Mouse (Mus musculus) c-Kit-positive CD71-positive TER-119-positive erythroid progenitor cells, embryonic 14.5 days (primary cell): ENCODE measurements at regions not wholly inside any gene's neighbourhood (a gene's known extent, or its start where the extent isn't known, plus 50 kb on each side); places are given as distances from the start of the nearest gene placed in this dataset.

ENCODE experiments used
- DNase-seq: peaks from one replicate; pipeline ENCODE4 v3.0.0-alpha.2; 2013; ENCODE audit warnings: low spot score

- DNase-seq = no peak
These were observed 135.6 kb downstream of the 2410131K14Rik start for GRCm38 (mm10) chr5:118380422-118381293.

DNA sequence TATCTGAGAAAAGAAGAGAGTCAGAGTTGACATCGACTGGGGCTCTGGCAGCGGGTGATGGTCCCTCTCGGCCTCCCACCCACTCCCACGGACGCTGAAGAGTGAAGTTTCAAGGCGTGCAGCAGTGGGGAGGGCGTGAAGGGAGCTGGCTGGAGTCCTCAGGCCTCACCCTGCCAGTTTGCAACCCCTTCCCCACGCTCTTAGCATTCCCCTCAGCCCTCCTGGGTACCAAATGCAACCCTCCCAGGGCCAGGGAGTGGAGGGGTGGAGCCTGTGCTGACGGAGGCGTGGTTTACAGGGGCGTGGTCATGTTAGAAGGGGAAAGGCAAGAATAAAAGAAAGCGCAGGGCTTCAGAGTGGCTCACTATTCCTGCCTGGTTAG is 136.3 kb downstream of the 2410131K14Rik start:
- DNase-seq = peak; percentile 55

DNA sequence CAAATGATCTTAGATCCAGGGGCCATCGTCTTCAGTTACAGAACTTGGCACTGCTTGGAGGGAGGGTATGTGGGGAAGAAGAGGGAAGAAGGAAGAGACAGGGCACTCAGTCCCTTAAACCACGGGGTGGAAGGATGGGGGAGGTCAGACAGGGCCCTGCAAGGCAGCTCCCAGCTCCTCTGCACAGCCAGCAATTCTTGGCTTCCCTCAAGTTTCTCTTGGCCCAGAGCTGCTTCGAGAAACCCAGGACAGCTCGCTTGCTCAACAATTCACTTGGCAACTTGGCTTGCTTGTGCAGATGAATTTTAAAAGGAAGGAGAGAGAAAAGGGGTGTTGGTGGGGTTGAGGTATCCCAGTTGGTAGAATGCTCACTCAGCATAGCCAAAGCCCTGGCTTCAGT is 141.1 kb downstream of the 2410131K14Rik start:
- DNase-seq = no peak

DNA sequence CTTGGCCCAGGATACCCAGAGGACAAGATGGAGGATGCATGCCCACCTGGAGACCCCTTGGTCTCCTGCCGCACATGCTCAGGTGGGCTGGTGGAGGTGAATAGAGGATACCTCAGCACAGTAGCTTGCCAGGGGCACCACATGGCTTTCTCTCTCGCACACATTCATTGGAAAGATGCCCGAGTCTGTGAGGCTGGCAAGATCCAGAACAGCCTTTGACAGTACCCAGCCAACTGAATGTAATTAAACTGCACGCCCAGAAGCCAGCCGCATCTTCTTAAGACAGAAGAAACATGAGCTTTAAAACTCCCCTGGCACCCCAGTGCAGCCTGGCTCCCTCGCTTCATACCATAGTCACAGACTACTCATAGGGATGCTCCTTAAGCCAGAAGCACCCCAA is 143.4 kb downstream of the 2410131K14Rik start:
- DNase-seq = no peak

DNA sequence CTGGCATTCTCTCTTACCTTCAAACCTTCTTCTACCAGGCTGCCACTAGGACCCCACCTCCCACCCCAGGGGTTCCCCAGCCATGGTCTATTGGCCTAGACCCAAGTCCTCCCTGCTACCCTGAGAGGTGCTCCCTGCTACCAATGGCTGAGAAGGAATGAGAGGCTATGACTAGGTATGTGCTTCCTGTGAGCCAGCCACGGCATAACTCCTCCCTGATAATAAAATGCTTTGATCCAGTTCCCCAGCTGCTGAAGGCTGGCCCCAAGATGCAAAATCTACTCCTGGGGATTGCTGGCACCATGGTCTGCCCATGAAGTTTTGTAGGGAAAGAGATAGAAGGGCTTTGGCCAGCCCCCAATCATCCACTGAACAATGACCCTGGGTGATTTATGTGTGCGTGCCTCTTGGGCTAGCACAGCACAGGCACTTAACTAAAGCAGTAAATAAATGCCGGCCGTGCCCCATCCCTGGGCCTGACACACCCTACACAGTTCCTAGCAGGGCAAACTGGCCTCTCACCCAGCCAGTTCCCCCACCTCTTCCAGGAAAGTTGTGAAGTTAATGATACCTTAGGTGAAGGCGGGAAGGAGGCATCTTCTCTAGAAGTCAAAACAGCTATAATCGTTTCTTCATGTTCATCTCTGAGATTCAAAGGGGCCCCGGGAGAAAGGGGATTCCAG is 145.8 kb downstream of the 2410131K14Rik start:
- no peak for DNase-seq

GRCm38 (mm10) chr5:118392932-118393487 is 148.0 kb downstream of the 2410131K14Rik start:
- no peak for DNase-seq

GRCm38 (mm10) chr5:118394051-118394450 is 149.0 kb downstream of the 2410131K14Rik start:
- peak; percentile 30 for DNase-seq

DNA sequence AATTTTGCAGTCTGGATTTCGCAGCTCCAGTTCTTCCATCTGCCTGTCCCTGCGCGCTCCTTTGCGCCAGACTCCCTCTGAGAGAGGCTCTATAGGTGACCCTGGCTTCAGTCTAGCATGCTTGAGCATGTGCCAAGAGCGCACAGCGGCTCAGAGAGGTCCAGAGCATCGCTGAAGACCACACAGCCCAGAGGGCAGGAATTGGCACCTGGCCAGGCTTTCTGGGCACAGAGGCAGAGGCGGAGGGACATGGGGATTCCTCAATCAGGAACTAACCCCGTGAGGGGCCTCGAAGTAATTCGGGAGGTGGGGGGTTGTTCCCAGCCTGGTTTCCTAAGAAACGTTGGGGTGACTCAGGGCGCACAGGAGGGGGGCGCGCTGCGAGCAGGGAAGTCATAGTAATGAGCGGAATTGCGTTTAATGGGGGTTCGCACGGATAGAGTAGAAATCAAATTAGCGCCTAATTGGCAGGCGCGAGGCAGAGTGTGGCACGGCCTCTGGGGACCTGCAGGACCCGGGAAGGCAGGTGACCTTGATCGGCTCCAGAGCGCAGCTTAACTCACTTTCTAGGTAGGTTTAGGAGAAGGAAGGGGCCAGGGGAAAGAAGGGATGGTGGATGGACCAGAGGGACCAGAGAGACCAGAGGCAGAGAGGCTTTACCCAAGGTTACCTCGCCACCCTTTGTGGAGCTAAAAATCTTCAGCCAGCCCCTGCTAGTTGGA is 151.1 kb downstream of the 2410131K14Rik start:
- no peak for DNase-seq

DNA sequence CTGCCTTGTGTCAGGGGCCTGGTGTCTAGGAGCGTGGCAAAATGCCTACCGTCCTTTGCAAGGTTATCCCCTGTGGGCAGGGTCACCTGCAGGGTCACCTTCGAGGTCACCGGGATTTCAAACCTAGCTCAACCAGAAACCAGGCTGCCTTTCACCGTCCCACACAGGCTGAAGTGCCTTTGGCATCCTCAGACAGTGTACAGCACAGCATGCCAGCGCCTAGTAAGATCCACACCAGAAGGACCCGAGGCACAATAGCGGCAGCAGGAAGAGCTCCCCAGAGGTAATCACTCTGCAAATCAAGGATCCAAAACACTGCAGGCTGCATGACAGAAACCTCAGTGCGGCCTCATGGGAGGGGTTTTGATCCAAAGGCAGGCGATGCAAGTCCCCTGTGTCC is 155.9 kb downstream of the 2410131K14Rik start:
- DNase-seq = no peak

DNA sequence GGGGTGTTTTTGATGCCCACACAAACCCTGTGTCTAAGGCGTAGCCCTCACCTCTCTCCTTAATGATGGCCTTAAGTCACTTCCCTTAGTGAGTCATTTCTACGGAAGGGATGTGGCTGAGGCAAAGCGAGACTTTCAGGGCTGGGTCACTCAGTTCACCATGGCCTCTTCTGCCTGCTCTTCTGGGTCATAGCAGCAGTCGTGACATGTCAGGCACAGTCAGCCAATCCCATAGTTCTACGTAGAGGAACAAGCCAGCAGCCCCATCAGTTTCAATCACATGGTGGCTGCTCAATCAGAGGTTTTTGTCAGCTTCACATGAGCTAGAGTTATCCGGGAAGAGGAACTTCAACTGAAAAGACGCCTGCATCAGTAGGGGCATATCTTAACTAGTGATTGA is 156.1 kb upstream of the Med13l start:
- DNase-seq = no peak

GRCm38 (mm10) chr5:118405421-118405820 is 155.1 kb upstream of the Med13l start:
- no peak for DNase-seq

DNA sequence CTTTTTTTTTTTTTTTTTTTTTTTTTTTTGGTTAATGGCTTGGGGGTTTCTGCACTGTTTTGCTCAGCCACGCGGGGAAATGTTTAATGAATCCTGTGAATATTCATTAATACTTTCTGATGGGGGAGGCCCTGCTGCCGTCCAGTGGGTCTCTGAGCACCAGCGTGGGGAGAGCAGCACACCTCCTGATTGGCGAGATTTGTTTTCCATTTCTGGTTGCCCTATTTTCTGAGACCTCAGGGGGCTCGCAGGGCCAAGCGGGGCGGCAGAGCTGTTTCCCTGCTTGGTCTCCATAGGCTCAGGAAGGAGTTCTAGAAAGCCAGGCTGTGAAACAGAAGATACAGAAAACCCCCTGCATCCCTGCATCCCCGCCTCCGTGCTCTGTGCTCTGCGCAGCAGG is 153.0 kb upstream of the Med13l start:
- no peak for DNase-seq

GRCm38 (mm10) chr5:118407973-118408372 is 152.5 kb upstream of the Med13l start:
- DNase-seq = no peak

GRCm38 (mm10) chr5:118408826-118409225 is 151.7 kb upstream of the Med13l start:
- no peak for DNase-seq

GRCm38 (mm10) chr5:118413428-118414282 is 146.8 kb upstream of the Med13l start:
- peak; percentile 62 for DNase-seq

DNA sequence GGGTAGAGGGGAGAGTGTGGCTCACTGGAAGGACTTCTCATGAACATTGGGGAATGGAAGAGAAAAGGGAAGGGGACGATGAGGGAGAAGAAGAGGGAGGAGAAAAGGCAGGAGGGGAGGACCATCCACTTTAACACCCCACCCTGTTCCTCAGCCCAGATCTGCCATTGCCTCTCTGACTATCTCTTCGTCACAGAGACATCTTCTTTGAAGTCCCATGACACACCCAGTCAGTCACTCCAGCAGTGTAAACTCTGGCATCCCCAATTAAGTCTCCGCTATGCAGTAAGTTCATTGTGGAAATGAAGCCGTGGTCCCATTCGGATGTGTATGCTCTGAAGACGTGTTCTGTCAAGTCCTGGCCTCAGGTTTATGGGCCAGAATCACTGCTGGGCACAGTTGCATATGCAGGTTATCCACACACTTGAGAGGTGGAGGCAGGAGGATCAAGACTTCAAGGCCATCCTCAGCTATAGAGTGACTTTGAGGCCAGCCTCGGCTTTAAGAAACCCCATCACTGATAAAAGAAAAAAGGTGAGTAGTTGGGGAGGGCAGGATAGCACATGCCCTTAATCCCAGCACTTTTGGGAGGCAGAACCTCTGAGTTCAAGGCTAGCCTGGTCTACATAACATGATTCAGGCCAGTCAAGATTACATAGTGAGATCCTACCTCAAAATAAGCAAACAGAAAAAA is 141.0 kb upstream of the Med13l start:
- DNase-seq = peak; percentile 65

DNA sequence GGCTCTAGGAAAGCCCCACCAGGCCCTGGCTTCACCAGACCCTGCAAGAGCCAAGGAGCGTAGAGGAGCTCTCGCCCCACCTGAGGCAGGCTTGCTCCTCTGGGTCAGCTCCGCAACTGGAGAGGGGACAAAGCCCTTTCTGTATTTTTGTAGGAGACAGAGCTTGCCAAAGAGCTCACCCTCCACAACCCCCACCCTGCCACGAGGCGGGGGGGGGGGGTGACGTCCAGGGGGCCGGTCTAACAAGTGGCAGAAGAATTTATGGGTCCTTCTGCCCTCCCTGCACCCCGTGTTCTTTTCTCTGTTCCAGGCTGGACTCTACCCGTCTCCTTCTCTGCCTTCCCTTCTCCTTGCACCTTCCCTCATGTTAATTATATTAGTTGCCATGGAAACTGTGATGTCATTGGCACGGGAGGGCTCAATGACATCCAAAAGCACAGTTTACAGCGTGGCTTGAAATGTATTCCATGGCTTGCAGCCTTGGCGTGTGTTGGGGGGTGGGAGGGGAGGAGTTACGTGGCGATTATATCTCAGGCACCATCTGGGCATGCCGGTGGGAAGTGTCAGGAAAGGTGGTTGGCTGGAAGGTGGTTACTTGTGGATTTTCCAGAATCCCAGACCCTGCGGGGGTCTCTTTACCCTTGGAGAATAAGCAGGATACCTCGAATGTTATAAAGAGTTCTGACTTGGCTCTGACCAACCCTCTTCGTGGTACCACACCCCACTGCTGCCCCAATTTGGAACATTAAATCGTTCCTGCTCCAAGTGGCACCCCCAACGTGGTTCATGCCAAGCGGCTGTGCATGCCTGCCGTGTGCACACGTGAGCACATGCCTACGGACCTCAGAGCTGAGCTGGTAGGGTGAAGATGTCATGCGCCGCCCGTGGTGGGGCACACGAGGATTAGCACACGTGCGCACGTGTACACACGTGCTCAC is 138.3 kb upstream of the Med13l start:
- DNase-seq = no peak

DNA sequence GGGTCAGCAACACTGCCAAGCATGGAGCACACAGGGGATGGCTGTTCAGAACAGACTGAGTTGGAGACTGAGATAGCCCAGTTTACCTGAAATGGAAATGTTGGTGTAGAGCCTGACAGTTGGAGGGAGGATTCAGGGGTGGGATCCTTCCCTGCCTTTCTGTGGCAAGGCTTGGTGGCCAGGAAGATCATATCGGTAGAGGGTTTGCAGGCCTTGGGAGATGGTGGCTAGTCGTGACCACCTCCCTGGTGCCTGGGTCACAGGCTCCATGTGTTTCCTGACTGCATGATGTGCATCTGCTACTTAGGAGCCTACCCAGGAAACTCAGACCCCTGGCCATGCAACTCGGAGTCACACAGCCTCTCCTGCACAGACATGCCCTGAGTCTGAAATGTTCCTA is 136.3 kb upstream of the Med13l start:
- no peak for DNase-seq

- DNase-seq = no peak
These were observed 135.5 kb upstream of the Med13l start for GRCm38 (mm10) chr5:118424764-118425568.
